Mouse (Mus musculus): ENCODE results near the gene Scgb2b2. TPM values are rescaled to one million over a fixed set of nuclear protein-coding genes. Genes with fewer than 3 reads are reported as not detected.

Gene Scgb2b2
- polyA plus RNA-seq (2015; fragmentation: Nextera tagmentation; extraction: Ambion mirVana): not detected in 2 replicates

DNA sequence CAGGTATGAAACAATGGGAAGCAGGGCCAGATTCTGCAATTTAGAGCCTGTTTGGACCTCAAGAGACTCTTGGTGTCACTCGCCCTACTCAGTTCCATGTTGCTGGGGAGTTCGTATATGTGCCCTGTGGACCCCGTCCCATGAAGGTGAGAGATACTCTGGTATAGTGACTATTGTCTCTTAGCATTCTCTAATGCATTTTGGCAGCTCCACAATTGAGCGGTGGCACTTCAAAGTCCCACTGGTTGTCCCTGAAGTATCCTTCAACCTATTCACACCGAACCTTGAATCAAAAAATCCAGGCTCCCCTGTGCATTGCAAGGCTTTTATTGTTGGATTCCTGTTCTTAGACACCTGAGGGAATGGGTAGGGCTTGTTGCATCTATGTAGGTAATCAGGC lies at the start of gene Scgb2b2:
Scgb2b2 (plus strand) TSS at position 301 of the 400 bp plus-strand sequence.
- WGBS: 67% methylated on average over 5 of the region's 5 CpGs
- Histone ChIP-seq H3K27me3 (no peaks in the 10 kb centered on the region), H3K4me1 (replicated peaks) (no peaks in the 10 kb centered on the region), H3K4me3 (no peak within 1 kb of the TSS), H3K27ac (no peak within 1 kb of the TSS), H3K4me2 (no peak within 1 kb of the TSS), H3K9me3 (replicated peaks) (0 out of 2 replicates have a peak, but pooled peaks cover 9% of the 10 kb centered on the region), H3K9ac (no peak within 1 kb of the TSS), H3K36me3 (no peaks in the 10 kb centered on the region)
- no peak for ATAC-seq (replicated peaks; ENCODE audit: insufficient number of reproducible peaks, insufficient read depth, low FRiP score, low read depth)

DNA sequence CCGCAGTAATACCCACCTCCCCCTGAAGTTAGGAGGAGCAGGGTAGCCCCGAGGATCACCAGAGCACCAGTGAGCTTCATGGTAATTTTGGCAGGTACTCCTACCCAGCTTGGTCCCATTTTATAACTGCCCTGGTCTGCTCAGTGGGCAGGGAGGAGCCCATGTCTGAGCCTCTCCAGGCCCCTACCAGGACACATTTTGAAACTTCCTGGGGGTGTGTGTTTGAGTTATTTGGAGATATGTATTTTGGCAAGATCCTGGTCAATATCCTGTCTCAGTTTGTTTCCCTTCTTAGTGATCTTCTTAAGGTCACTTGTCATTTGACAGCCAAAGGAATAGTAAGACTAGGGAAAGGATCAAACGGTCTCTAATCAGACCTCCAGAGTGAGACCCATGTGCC lies 1.4 kb downstream of the Scgb2b2 start, which contains the start of gene Scgb1b2:
Scgb1b2 (minus strand) TSS at position 101 of the 400 bp plus-strand sequence.
- H3K9ac ChIP-seq: no peak within 1 kb of the TSS
- H3K36me3 ChIP-seq: no peaks in the 10 kb centered on the region
- H3K4me3 ChIP-seq: no peak within 1 kb of the TSS
- H3K27ac ChIP-seq: no peak within 1 kb of the TSS
- 0 out of 2 replicates have a peak, but pooled peaks cover 9% of the 10 kb centered on the region for H3K9me3 ChIP-seq (replicated peaks)
- no peaks in the 10 kb centered on the region for H3K27me3 ChIP-seq
- 65% methylated on average over 3 of the region's 3 CpGs for WGBS
- no peak within 1 kb of the TSS for H3K4me2 ChIP-seq
- ATAC-seq (replicated peaks; ENCODE audit: insufficient number of reproducible peaks, insufficient read depth, low FRiP score, low read depth): no peak
- no peaks in the 10 kb centered on the region for H3K4me1 ChIP-seq (replicated peaks)

Other genes with a start within 250 kb of the Scgb2b2 start
- gene Fxyd5, start 248.0 kb upstream of the Scgb2b2 start, polyA plus RNA-seq (2015; fragmentation: Nextera tagmentation; extraction: Ambion mirVana): 39.1 and 47.0 TPM in 2 replicates
- 1.1 and 2.7 TPM in 2 replicates for gene Fxyd7, start 239.0 kb upstream of the Scgb2b2 start, polyA plus RNA-seq (2015; fragmentation: Nextera tagmentation; extraction: Ambion mirVana)
- gene Fxyd1, start 233.3 kb upstream of the Scgb2b2 start, polyA plus RNA-seq (2015; fragmentation: Nextera tagmentation; extraction: Ambion mirVana): 950 and 1,236 TPM in 2 replicates
- gene Lgi4, start 231.2 kb upstream of the Scgb2b2 start, polyA plus RNA-seq (2015; fragmentation: Nextera tagmentation; extraction: Ambion mirVana): 0.25 and 0.39 TPM in 2 replicates
- gene Fxyd3, start 213.8 kb upstream of the Scgb2b2 start, polyA plus RNA-seq (2015; fragmentation: Nextera tagmentation; extraction: Ambion mirVana): 2.6 and 15.2 TPM in 2 replicates
- gene Hpn, start 175.2 kb upstream of the Scgb2b2 start, polyA plus RNA-seq (2015; fragmentation: Nextera tagmentation; extraction: Ambion mirVana): 1.5 and 4.8 TPM in 2 replicates
- gene Scn1b, start 163.5 kb upstream of the Scgb2b2 start, polyA plus RNA-seq (2015; fragmentation: Nextera tagmentation; extraction: Ambion mirVana): 3.7 and 4.0 TPM in 2 replicates
- 41.4 and 56.8 TPM in 2 replicates for gene Gramd1a, start 134.6 kb upstream of the Scgb2b2 start, polyA plus RNA-seq (2015; fragmentation: Nextera tagmentation; extraction: Ambion mirVana)
- gene Scgb1b2, start 1.3 kb downstream of the Scgb2b2 start, polyA plus RNA-seq (2015; fragmentation: Nextera tagmentation; extraction: Ambion mirVana): not detected in 2 replicates
- gene Scgb2b3, start 71.6 kb downstream of the Scgb2b2 start, polyA plus RNA-seq (2015; fragmentation: Nextera tagmentation; extraction: Ambion mirVana): not detected in 2 replicates
- not detected in 2 replicates for gene Scgb1b3, start 85.1 kb downstream of the Scgb2b2 start, polyA plus RNA-seq (2015; fragmentation: Nextera tagmentation; extraction: Ambion mirVana)